Mouse (Mus musculus): ENCODE results near the gene Rps28.

Rps28 gene

GRCm38 (mm10) chr17:33774573-33775155, 49.7 kb downstream of the Rps28 start:
- no peak for DNase-seq (ENCODE audit: inconsistent age in 2 of 2, low spot score in 1 of 2)

- no peak for DNase-seq (ENCODE audit: inconsistent age in 2 of 2, low spot score in 1 of 2)
These were observed 50.3 kb downstream of the Rps28 start for GRCm38 (mm10) chr17:33773871-33774572.

GRCm38 (mm10) chr17:33773426-33773825, 50.9 kb downstream of the Rps28 start:
- DNase-seq (ENCODE audit: inconsistent age in 2 of 2, low spot score in 1 of 2), result no peak

- DNase-seq (ENCODE audit: inconsistent age in 2 of 2, low spot score in 1 of 2), result no peak
These were observed 52.7 kb downstream of the Rps28 start for GRCm38 (mm10) chr17:33771617-33772016.

Data from adrenal gland, adult (tissue).